Mouse (Mus musculus) midbrain, embryonic 11.5 days (tissue): ENCODE results near the gene Exoc4. TPM values are rescaled to one million over a fixed set of nuclear protein-coding genes. Genes with fewer than 3 reads are reported as not detected.

ENCODE experiments used
- ATAC-seq: fragments of 200-750 bp; cut with Nextera tagmentation; 2 replicates; pipeline ENCODE4 v1.8.0; 2017; ENCODE audit warnings: moderate TSS enrichment, moderate library complexity; ENCODE audit not compliant: low FRiP score
- DNase-seq: peaks from one replicate; pipeline ENCODE4 v3.0.0; 2015; ENCODE audit warnings: low spot score; ENCODE audit errors: missing footprints
- H3K27ac ChIP-seq: fragments of 300-500 bp; sonication (generic); 2 replicates; pipeline ENCODE4 v1.5.1; 2014; ENCODE audit warnings: low read depth, low read length
- H3K27me3 ChIP-seq: fragments of 300-500 bp; sonication (generic); 2 replicates; pipeline ENCODE4 v1.6.1; 2014; ENCODE audit warnings: mild to moderate bottlenecking, low read length, moderate library complexity, mixed read lengths; ENCODE audit not compliant: control insufficient read depth, insufficient read depth
- H3K36me3 ChIP-seq: fragments of 300-500 bp; sonication (generic); 2 replicates; pipeline ENCODE4 v1.6.1; 2014; ENCODE audit warnings: mild to moderate bottlenecking, low read length, moderate library complexity, mixed read lengths; ENCODE audit not compliant: control insufficient read depth, insufficient read depth
- H3K4me1 ChIP-seq: fragments of 300-500 bp; sonication (generic); 2 replicates; pipeline ENCODE4 v1.6.1; 2014; ENCODE audit warnings: low read length; ENCODE audit not compliant: control insufficient read depth, insufficient read depth
- H3K4me2 ChIP-seq: fragments of 300-500 bp; sonication (generic); 2 replicates; pipeline ENCODE4 v1.6.1; 2014; ENCODE audit warnings: mild to moderate bottlenecking, moderate library complexity
- H3K4me3 ChIP-seq: fragments of 300-500 bp; sonication (generic); 2 replicates; pipeline ENCODE4 v1.5.1; 2014; ENCODE audit warnings: low read depth, low read length
- H3K9ac ChIP-seq: fragments of 300-500 bp; sonication (generic); 2 replicates; pipeline ENCODE4 v1.6.1; 2014; ENCODE audit warnings: low read length
- H3K9me3 ChIP-seq: fragments of 300-500 bp; sonication (generic); 2 replicates; pipeline ENCODE4 v1.6.1; 2016; ENCODE audit warnings: low read length; ENCODE audit not compliant: control insufficient read depth
- WGBS: fragments of 180-500 bp; shearing (Covaris S2); extraction: QIAGEN DNeasy Blood & Tissue Kit; methylation state at CpG from one replicate; pipeline ENCODE4 v1.1.7; 2014; 5-methylcytosine and 5-hydroxymethylcytosine counted together
- polyA plus RNA-seq: library from polyadenylated mRNA; unstranded; fragments of >200 nt; fragmentation: Nextera tagmentation; extraction: Ambion mirVana; gene quantifications from 2 replicates; pipeline ENCODE4 v1.2.1, GENCODE M21; 2014

Gene Exoc4
- polyA plus RNA-seq, 1 experiment from 2014 or later: 28.7 TPM

- WGBS: 88% methylated on average over 5 of the region's 5 CpGs
- Histone ChIP-seq H3K27me3 (no peaks in the 10 kb centered on the region), H3K27ac (no peak overlapping the region), H3K4me3 (no peak overlapping the region), H3K4me2 (no peak overlapping the region), H3K9me3 (no peaks in the 10 kb centered on the region), H3K36me3 (no peaks in the 10 kb centered on the region), H3K9ac (no peak overlapping the region), H3K4me1 (peaks cover 7% of the 10 kb centered on the region; the same call in 1 of the 2 replicates)
- ATAC-seq: no peak
- peak; percentile 31 for DNase-seq
These were observed 723.9 kb downstream of the Exoc4 start for GRCm38 (mm10) chr6:33972801-33973200.

GRCm38 (mm10) chr6:33976576-33976975 lies 727.7 kb downstream of the Exoc4 start:
- Histone ChIP-seq H3K4me3 (no peak overlapping the region), H3K9me3 (no peaks in the 10 kb centered on the region), H3K4me1 (peaks cover 7% of the 10 kb centered on the region; the same call in 1 of the 2 replicates), H3K4me2 (no peak overlapping the region), H3K27ac (no peak overlapping the region), H3K27me3 (no peaks in the 10 kb centered on the region), H3K36me3 (no peaks in the 10 kb centered on the region), H3K9ac (no peak overlapping the region)
- no peak for ATAC-seq
- DNase-seq: no peak
- 78% methylated on average over 10 of the region's 10 CpGs for WGBS

GRCm38 (mm10) chr6:33977448-33977847 lies 728.6 kb downstream of the Exoc4 start:
- H3K9me3 ChIP-seq: no peaks in the 10 kb centered on the region
- no peaks in the 10 kb centered on the region for H3K36me3 ChIP-seq
- WGBS: 43% methylated on average over 4 of the region's 4 CpGs
- H3K4me2 ChIP-seq: no peak overlapping the region
- H3K9ac ChIP-seq: no peak overlapping the region
- no peak overlapping the region for H3K4me3 ChIP-seq
- no peaks in the 10 kb centered on the region for H3K27me3 ChIP-seq
- peaks cover 7% of the 10 kb centered on the region; the same call in 1 of the 2 replicates for H3K4me1 ChIP-seq
- DNase-seq: no peak
- H3K27ac ChIP-seq: no peak overlapping the region
- no peak for ATAC-seq

GRCm38 (mm10) chr6:33977880-33978279 lies 729.0 kb downstream of the Exoc4 start:
- DNase-seq (no peak), ATAC-seq (no peak)
- Histone ChIP-seq H3K4me3 (no peak overlapping the region), H3K4me2 (no peak overlapping the region), H3K9me3 (no peaks in the 10 kb centered on the region), H3K36me3 (no peaks in the 10 kb centered on the region), H3K27ac (no peak overlapping the region), H3K27me3 (no peaks in the 10 kb centered on the region), H3K9ac (no peak overlapping the region), H3K4me1 (peaks cover 7% of the 10 kb centered on the region; the same call in 1 of the 2 replicates)
- 80% methylated on average over 9 of the region's 9 CpGs for WGBS

GRCm38 (mm10) chr6:33982709-33983108 lies 733.8 kb downstream of the Exoc4 start:
- H3K9me3 ChIP-seq: no peaks in the 10 kb centered on the region
- H3K9ac ChIP-seq: no peak overlapping the region
- no peak for ATAC-seq
- no peak overlapping the region for H3K27ac ChIP-seq
- H3K4me3 ChIP-seq: no peak overlapping the region
- H3K36me3 ChIP-seq: no peaks in the 10 kb centered on the region
- peaks cover under 1% of the 10 kb centered on the region; the same call in 1 of the 2 replicates for H3K4me1 ChIP-seq
- no peak for DNase-seq
- WGBS: 85% methylated on average over 9 of the region's 9 CpGs
- H3K27me3 ChIP-seq: no peaks in the 10 kb centered on the region
- H3K4me2 ChIP-seq: no peak overlapping the region

GRCm38 (mm10) chr6:33987132-33987531 lies 738.2 kb downstream of the Exoc4 start:
- Histone ChIP-seq H3K27ac (no peak overlapping the region), H3K9me3 (no peaks in the 10 kb centered on the region), H3K9ac (no peak overlapping the region), H3K27me3 (no peaks in the 10 kb centered on the region), H3K4me1 (peaks cover 2% of the 10 kb centered on the region; the same call in 1 of the 2 replicates), H3K36me3 (no peaks in the 10 kb centered on the region), H3K4me2 (no peak overlapping the region), H3K4me3 (no peak overlapping the region)
- DNase-seq (peak; percentile 69), ATAC-seq (no peak)
- 72% methylated on average over 5 of the region's 5 CpGs for WGBS

GRCm38 (mm10) chr6:33992213-33993034 lies 743.5 kb downstream of the Exoc4 start:
- ATAC-seq (peak; percentile 93), DNase-seq (peak; percentile 93)
- Histone ChIP-seq H3K9ac (no peak overlapping the region), H3K4me2 (peak overlapping the region; percentile 16; the same call in 1 of the 2 replicates), H3K9me3 (no peaks in the 10 kb centered on the region), H3K36me3 (no peaks in the 10 kb centered on the region), H3K4me3 (no peak overlapping the region), H3K4me1 (peaks cover 3% of the 10 kb centered on the region; the same call in 1 of the 2 replicates), H3K27me3 (no peaks in the 10 kb centered on the region), H3K27ac (0 out of 2 replicates have a peak overlapping the region, but pooled peaks have one; percentile 8)
- WGBS: 27% methylated on average over 24 of the region's 24 CpGs

GRCm38 (mm10) chr6:33993842-33994241 lies 745.0 kb downstream of the Exoc4 start:
- no peaks in the 10 kb centered on the region for H3K36me3 ChIP-seq
- no peak overlapping the region for H3K4me2 ChIP-seq
- no peaks in the 10 kb centered on the region for H3K27me3 ChIP-seq
- H3K9me3 ChIP-seq: no peaks in the 10 kb centered on the region
- no peak for DNase-seq
- no peak for ATAC-seq
- WGBS: 63% methylated on average over 6 of the region's 6 CpGs
- H3K27ac ChIP-seq: no peak overlapping the region
- H3K4me1 ChIP-seq: peaks cover 3% of the 10 kb centered on the region; the same call in 1 of the 2 replicates
- H3K4me3 ChIP-seq: no peak overlapping the region
- no peak overlapping the region for H3K9ac ChIP-seq

GRCm38 (mm10) chr6:33998590-33998989 lies 749.7 kb downstream of the Exoc4 start:
- ATAC-seq: no peak
- Histone ChIP-seq H3K9ac (no peak overlapping the region), H3K4me1 (no peaks in the 10 kb centered on the region; the same call in 1 of the 2 replicates), H3K9me3 (no peaks in the 10 kb centered on the region), H3K27ac (no peak overlapping the region), H3K27me3 (no peaks in the 10 kb centered on the region), H3K36me3 (no peaks in the 10 kb centered on the region), H3K4me2 (no peak overlapping the region), H3K4me3 (no peak overlapping the region)
- DNase-seq: no peak
- WGBS: 54% methylated on average over 4 of the region's 4 CpGs
